Mouse (Mus musculus) megakaryocyte-erythroid progenitor cell, adult 5 weeks (primary cell): Measurements from ENCODE around the gene Edem1. TPM values are rescaled to one million over a fixed set of nuclear protein-coding genes. Genes with fewer than 3 reads are reported as not detected.

ENCODE experiments used
- polyA plus RNA-seq: library from polyadenylated mRNA; stranded (reverse); fragments of >175 nt; gene quantifications from 2 replicates; pipeline ENCODE4 v1.2.3, GENCODE M21; 2012

The Edem1 gene
- polyA plus RNA-seq, result 13.1 and 13.2 TPM in 2 replicates

DNA sequence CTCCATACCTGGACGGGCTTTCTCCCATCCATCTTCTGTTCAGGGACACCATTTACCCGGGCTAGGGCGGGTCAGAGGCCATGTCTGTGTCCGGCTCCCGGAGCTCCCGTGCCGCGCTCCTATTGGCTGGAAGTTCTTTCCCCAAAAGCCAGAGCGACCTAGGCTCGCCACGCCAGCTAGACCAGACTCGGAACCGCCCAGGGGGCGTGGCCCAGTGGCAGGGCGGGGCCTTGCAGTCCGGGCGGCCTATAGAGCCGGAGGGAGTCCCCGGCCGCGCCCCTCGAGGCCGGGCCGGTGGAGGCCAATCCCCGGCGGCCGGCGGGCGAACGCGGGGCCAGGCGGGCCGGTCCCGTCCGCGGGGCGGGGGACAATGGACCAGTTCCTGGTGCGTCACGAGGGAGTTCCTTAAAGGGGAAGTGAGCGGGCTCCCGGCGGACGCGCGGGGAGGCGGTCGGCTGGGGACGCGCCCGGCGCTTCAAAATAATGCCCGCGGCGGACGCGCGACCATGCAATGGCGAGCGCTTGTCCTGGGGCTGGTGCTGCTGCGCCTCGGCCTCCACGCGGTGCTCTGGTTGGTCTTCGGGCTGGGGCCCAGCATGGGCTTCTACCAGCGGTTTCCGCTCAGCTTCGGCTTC, at the start of gene Edem1:
TSS of gene Edem1 (plus strand) at position 408 of the 635 bp plus-strand sequence.

GRCm38 (mm10) chr6:108782526-108783183, 45.8 kb upstream of the Edem1 start, which contains the start of gene Arl8b:
TSS of gene Arl8b (plus strand) at chr6:108783099.

Other genes starting within 250 kb of the Edem1 start
- 90.1 and 107 TPM in 2 replicates for gene Bhlhe40, start 168.0 kb upstream of the Edem1 start, polyA plus RNA-seq
- gene Arl8b, start 45.5 kb upstream of the Edem1 start, polyA plus RNA-seq, result 11.2 and 12.2 TPM in 2 replicates